Mouse (Mus musculus) limb, embryonic 14.5 days (tissue): Measurements from ENCODE around the gene Sox5. TPM values are rescaled to one million over a fixed set of nuclear protein-coding genes. Genes with fewer than 3 reads are reported as not detected.

Experiments
- ATAC-seq: fragments of 200-750 bp; cut with Nextera tagmentation; 2 replicates; pipeline ENCODE4 v1.8.0; 2017; ENCODE audit warnings: low read depth, moderate number of reproducible peaks, moderate TSS enrichment; ENCODE audit not compliant: low FRiP score
- DNase-seq: peaks from one replicate; pipeline ENCODE4 v3.0.0-alpha.2; 2015; ENCODE audit warnings: low spot score
- H3K27ac ChIP-seq: fragments of 300-500 bp; sonication (generic); replicated peaks from 2 replicates; pipeline ENCODE4 v1.5.1; 2014; ENCODE audit warnings: low read depth, mild to moderate bottlenecking, low read length, moderate library complexity, mixed read lengths
- H3K27me3 ChIP-seq: fragments of 300-500 bp; sonication (generic); 2 replicates; pipeline ENCODE4 v1.6.1; 2014; ENCODE audit warnings: low read length, mixed read lengths; ENCODE audit not compliant: control insufficient read depth, insufficient read depth
- H3K36me3 ChIP-seq: fragments of 300-500 bp; sonication (generic); 2 replicates; pipeline ENCODE4 v1.6.1; 2014; ENCODE audit warnings: mild to moderate bottlenecking, low read length, moderate library complexity, mixed read lengths; ENCODE audit not compliant: control insufficient read depth, insufficient read depth
- H3K4me1 ChIP-seq: fragments of 300-500 bp; sonication (generic); 2 replicates; pipeline ENCODE4 v1.6.1; 2014; ENCODE audit warnings: antibody characterized with exemption, low read length, mixed read lengths; ENCODE audit not compliant: control insufficient read depth, insufficient read depth
- H3K4me2 ChIP-seq: fragments of 300-500 bp; sonication (generic); replicated peaks from 2 replicates; pipeline ENCODE4 v1.6.1; 2014; ENCODE audit warnings: low read depth, mild to moderate bottlenecking, low read length, moderate library complexity; ENCODE audit not compliant: severe bottlenecking
- H3K4me3 ChIP-seq: fragments of 300-500 bp; sonication (generic); replicated peaks from 2 replicates; pipeline ENCODE4 v1.5.1; 2014; ENCODE audit warnings: low read length
- H3K9ac ChIP-seq: fragments of 300-500 bp; sonication (generic); 2 replicates; pipeline ENCODE4 v1.6.1; 2014; ENCODE audit warnings: mild to moderate bottlenecking, low read depth, low read length, moderate library complexity; ENCODE audit not compliant: severe bottlenecking
- H3K9me3 ChIP-seq: fragments of 300-500 bp; sonication (generic); 2 replicates; pipeline ENCODE4 v1.6.1; 2016; ENCODE audit warnings: low read length; ENCODE audit not compliant: control insufficient read depth
- POLR2A ChIP-seq: fragments of 200-500 bp; IDR thresholded peaks from 2 replicates; pipeline ENCODE4 v1.8.0; 2012; ENCODE audit warnings: inconsistent platforms, mild to moderate bottlenecking, moderate library complexity, borderline replicate concordance; ENCODE audit not compliant: insufficient read depth, insufficient read length; ENCODE audit errors: extremely low read depth
- WGBS: fragments of 180-500 bp; shearing (Covaris S2); extraction: QIAGEN DNeasy Blood & Tissue Kit; methylation state at CpG from one replicate; pipeline ENCODE4 v1.1.7; 2014; 5-methylcytosine and 5-hydroxymethylcytosine counted together
- polyA plus RNA-seq, 2 experiments: library from polyadenylated mRNA; depleted of rRNA in 1 of 2; stranded (reverse) in 1 of 2; unstranded in 1 of 2; fragments of >200 nt; fragmentation: Nextera tagmentation in 1 of 2; extraction: Ambion mirVana in 1 of 2; gene quantifications; 2 replicates each; pipeline versions ENCODE4 v1.2.1 to v1.2.3; 2012 to 2014

Gene Sox5
- polyA plus RNA-seq, 2 experiments: 20.6 to 32.8 TPM

GRCm38 (mm10) chr6:144584854-144585253, 196.9 kb downstream of the Sox5 start:
- no peak for ATAC-seq
- Histone ChIP-seq H3K4me1 (no peaks in the 10 kb centered on the region), H3K27ac (no peak overlapping the region), H3K9ac (no peak overlapping the region), H3K4me3 (no peak overlapping the region), H3K36me3 (no peaks in the 10 kb centered on the region), H3K27me3 (no peaks in the 10 kb centered on the region), H3K4me2 (no peak overlapping the region), H3K9me3 (no peaks in the 10 kb centered on the region)
- 50% methylated on average over 5 of the region's 5 CpGs for WGBS
- no peak for DNase-seq
- no peak for TF ChIP-seq POLR2A

DNA sequence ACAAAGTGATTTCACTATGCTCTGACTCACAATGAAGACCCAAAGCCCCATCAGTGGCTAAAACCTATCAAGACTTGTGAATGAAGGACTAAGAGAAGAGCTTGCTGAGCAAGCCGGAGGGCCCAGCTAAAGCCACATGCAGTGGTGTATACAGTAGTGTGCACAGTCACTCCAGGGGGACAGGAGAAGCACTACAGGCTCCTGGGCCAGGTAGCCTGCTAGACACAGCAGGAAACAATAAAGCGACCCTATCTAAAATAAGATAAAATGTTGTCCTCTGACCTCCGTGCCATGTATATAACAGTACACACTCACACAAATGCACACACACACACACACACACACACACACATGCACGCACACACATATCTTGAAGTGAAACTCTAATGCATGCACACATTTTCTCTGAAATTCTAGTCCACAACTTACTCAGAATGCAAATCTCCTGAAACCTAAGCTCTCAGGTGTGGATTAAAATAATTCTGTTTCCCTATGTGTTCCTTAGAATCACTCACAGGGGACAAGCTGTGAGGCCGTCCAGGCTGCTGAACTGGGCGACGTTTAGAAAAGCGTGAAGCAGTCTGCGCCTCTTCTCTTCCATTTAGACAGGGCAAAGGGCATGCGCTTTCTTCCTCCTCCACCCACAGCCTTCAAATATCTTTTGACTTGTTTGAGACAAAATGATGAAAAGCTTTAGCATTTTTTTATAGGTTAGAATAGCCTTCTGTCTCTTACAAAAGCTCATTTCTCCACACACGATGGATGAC, 197.5 kb downstream of the Sox5 start:
- no peaks in the 10 kb centered on the region for H3K36me3 ChIP-seq
- WGBS: 81% methylated on average over 11 of the region's 11 CpGs

GRCm38 (mm10) chr6:144579301-144579700, 202.5 kb downstream of the Sox5 start:
- DNase-seq (no peak), ATAC-seq (no peak)
- no peaks in the 10 kb centered on the region for H3K36me3 ChIP-seq
- H3K27ac ChIP-seq: no peak overlapping the region
- 26% methylated on average over 12 of the region's 12 CpGs for WGBS
- H3K9me3 ChIP-seq: no peaks in the 10 kb centered on the region
- H3K9ac ChIP-seq: no peak overlapping the region
- no peak overlapping the region for H3K4me3 ChIP-seq
- no peaks in the 10 kb centered on the region; the same call in 1 of the 2 replicates for H3K4me1 ChIP-seq
- H3K4me2 ChIP-seq: no peak overlapping the region
- H3K27me3 ChIP-seq: no peaks in the 10 kb centered on the region
- TF ChIP-seq POLR2A: no peak

More for the DNA sequence above, 197.5 kb downstream of the Sox5 start:
- no peak overlapping the region for H3K4me2 ChIP-seq
- H3K9me3 ChIP-seq: no peaks in the 10 kb centered on the region
- H3K27me3 ChIP-seq: no peaks in the 10 kb centered on the region
- H3K27ac ChIP-seq: no peak overlapping the region
- H3K4me1 ChIP-seq: no peaks in the 10 kb centered on the region; the same call in 1 of the 2 replicates
- no peak overlapping the region for H3K4me3 ChIP-seq
- no peak for ATAC-seq
- no peak overlapping the region for H3K9ac ChIP-seq
- DNase-seq: no peak
- no peak for TF ChIP-seq POLR2A

DNA sequence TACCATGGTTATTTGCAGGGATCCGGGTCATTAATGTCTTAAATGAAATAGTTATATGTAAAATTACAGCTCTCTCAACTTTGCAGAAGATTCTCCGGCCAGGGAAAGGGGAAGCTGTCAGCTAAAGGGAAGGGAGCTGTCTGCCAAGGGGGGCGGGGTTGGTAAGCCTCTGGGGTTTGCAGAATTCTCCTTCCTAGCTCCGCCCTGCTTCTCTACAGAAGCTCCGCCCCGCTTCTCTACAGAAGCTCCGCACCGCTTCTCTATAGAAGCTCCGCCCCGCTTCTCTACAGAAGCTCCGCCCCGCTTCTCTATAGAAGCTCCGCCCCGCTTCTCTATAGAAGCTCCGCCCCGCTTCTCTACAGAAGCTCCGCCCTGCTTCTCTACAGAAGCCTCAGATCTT, 210.9 kb downstream of the Sox5 start:
- ATAC-seq (no peak), DNase-seq (no peak)
- no peaks in the 10 kb centered on the region for H3K9me3 ChIP-seq
- H3K4me1 ChIP-seq: no peaks in the 10 kb centered on the region
- H3K27me3 ChIP-seq: no peaks in the 10 kb centered on the region
- no peak for TF ChIP-seq POLR2A
- no peak overlapping the region for H3K4me2 ChIP-seq
- H3K36me3 ChIP-seq: no peaks in the 10 kb centered on the region
- H3K27ac ChIP-seq: no peak overlapping the region
- WGBS: 70% methylated on average over 17 of the region's 17 CpGs
- H3K4me3 ChIP-seq: no peak overlapping the region
- no peak overlapping the region for H3K9ac ChIP-seq

- DNase-seq (no peak), ATAC-seq (no peak)
- Histone ChIP-seq H3K36me3 (no peaks in the 10 kb centered on the region), H3K4me2 (no peak overlapping the region), H3K9me3 (no peaks in the 10 kb centered on the region), H3K27ac (no peak overlapping the region), H3K4me3 (no peak overlapping the region), H3K9ac (no peak overlapping the region), H3K27me3 (no peaks in the 10 kb centered on the region), H3K4me1 (no peaks in the 10 kb centered on the region)
- 70% methylated on average over 1 of the region's 1 CpGs for WGBS
- no peak for TF ChIP-seq POLR2A
These were observed 215.9 kb downstream of the Sox5 start for GRCm38 (mm10) chr6:144565827-144566226.

- Histone ChIP-seq H3K9me3 (no peaks in the 10 kb centered on the region), H3K4me1 (no peaks in the 10 kb centered on the region), H3K9ac (no peak overlapping the region), H3K4me2 (no peak overlapping the region), H3K4me3 (no peak overlapping the region), H3K27ac (no peak overlapping the region), H3K27me3 (no peaks in the 10 kb centered on the region), H3K36me3 (no peaks in the 10 kb centered on the region)
- TF ChIP-seq POLR2A: no peak
- DNase-seq: no peak
- ATAC-seq: no peak
- WGBS: 74% methylated on average over 5 of the region's 5 CpGs
These were observed 220.1 kb downstream of the Sox5 start for GRCm38 (mm10) chr6:144561718-144562117.
